Mouse (Mus musculus) forebrain, postnatal 0 days (tissue): ENCODE data around the gene Mgmt. TPM values are rescaled to one million over a fixed set of nuclear protein-coding genes. Genes with fewer than 3 reads are reported as not detected.

Experiments used
- ATAC-seq: fragments of 200-750 bp; cut with Nextera tagmentation; 2 replicates; pipeline ENCODE4 v1.8.0; 2017; ENCODE audit warnings: mild to moderate bottlenecking, moderate library complexity
- DNase-seq: peaks from one replicate; pipeline ENCODE4 v3.0.0-alpha.2; 2015
- H3K27ac ChIP-seq: fragments of 300-500 bp; sonication (generic); 2 replicates; pipeline ENCODE4 v1.5.1; 2014; ENCODE audit warnings: low read depth, mild to moderate bottlenecking, antibody characterized with exemption, low read length, moderate library complexity, mixed read lengths
- H3K27me3 ChIP-seq: fragments of 300-500 bp; sonication (generic); 2 replicates; pipeline ENCODE4 v1.6.1; 2014; ENCODE audit warnings: mild to moderate bottlenecking, low read length, mixed read lengths; ENCODE audit not compliant: insufficient read depth
- H3K36me3 ChIP-seq: fragments of 300-500 bp; sonication (generic); 2 replicates; pipeline ENCODE4 v1.6.1; 2014; ENCODE audit warnings: mild to moderate bottlenecking, moderate library complexity; ENCODE audit not compliant: insufficient read depth
- H3K4me1 ChIP-seq: fragments of 300-500 bp; sonication (generic); 2 replicates; pipeline ENCODE4 v1.6.1; 2014; ENCODE audit warnings: antibody characterized with exemption; ENCODE audit not compliant: insufficient read depth
- H3K4me2 ChIP-seq: fragments of 300-500 bp; sonication (generic); 2 replicates; pipeline ENCODE4 v1.6.1; 2014; ENCODE audit warnings: low read depth, mild to moderate bottlenecking, moderate library complexity
- H3K4me3 ChIP-seq: fragments of 300-500 bp; sonication (generic); 2 replicates; pipeline ENCODE4 v1.5.1; 2014; ENCODE audit warnings: low read depth, low read length, mixed read lengths
- H3K9ac ChIP-seq: fragments of 300-500 bp; sonication (generic); 2 replicates; pipeline ENCODE4 v1.6.1; 2014; ENCODE audit warnings: mild to moderate bottlenecking
- H3K9me3 ChIP-seq: fragments of 300-500 bp; sonication (generic); 2 replicates; pipeline ENCODE4 v1.6.1; 2016; ENCODE audit warnings: low read length
- CTCF ChIP-seq: sonication (generic); IDR thresholded peaks from 2 replicates; pipeline ENCODE4 v1.5.1; 2016; ENCODE audit warnings: antibody characterized with exemption, control low read depth, low read depth
- WGBS: fragments of 180-500 bp; shearing (Covaris S2); extraction: QIAGEN DNeasy Blood & Tissue Kit; methylation state at CpG from one replicate; pipeline ENCODE4 v1.1.7; 2014; 5-methylcytosine and 5-hydroxymethylcytosine counted together
- polyA plus RNA-seq: library from polyadenylated mRNA; unstranded; fragments of >200 nt; fragmentation: Nextera tagmentation; extraction: Ambion mirVana; gene quantifications from 2 replicates; pipeline ENCODE4 v1.2.1, GENCODE M21; 2015
- total RNA-seq: library from RNA; depleted of rRNA; stranded (reverse); fragments of >200 nt; gene quantifications from 2 replicates; pipeline ENCODE4 v1.2.3, GENCODE M21; 2014; rRNA removed

Mgmt gene
- total RNA-seq (0.29 and 0.31 TPM in 2 replicates), polyA plus RNA-seq (0.98 and 1.2 TPM in 2 replicates)

- H3K9ac ChIP-seq = peak within 1 kb of the TSS; percentile 42; the same call in 1 of the 2 replicates
- DNase-seq (peak; percentile 72), ATAC-seq (peak; percentile 98)
- no peaks in the 10 kb centered on the region; the same call in 1 of the 2 replicates for H3K27me3 ChIP-seq
- no peaks in the 10 kb centered on the region for H3K4me1 ChIP-seq
- H3K9me3 ChIP-seq = no peaks in the 10 kb centered on the region
- no peak for TF ChIP-seq CTCF
- H3K4me3 ChIP-seq = peak within 1 kb of the TSS; percentile 28
- 12% methylated on average over 31 of the region's 33 CpGs for WGBS
- H3K4me2 ChIP-seq = peak within 1 kb of the TSS; percentile 51
- no peak within 1 kb of the TSS for H3K27ac ChIP-seq
- H3K36me3 ChIP-seq = no peaks in the 10 kb centered on the region
These were observed at the start of gene Mgmt for GRCm38 (mm10) chr7:136894106-136894986. Gene Mgmt, plus strand, starts transcription at chr7:136894614.

- no peaks in the 10 kb centered on the region for H3K9me3 ChIP-seq
- no peak for TF ChIP-seq CTCF
- no peak overlapping the region for H3K27ac ChIP-seq
- WGBS = 22% methylated on average over 5 of the region's 5 CpGs
- DNase-seq (no peak), ATAC-seq (no peak)
- no peak overlapping the region for H3K4me3 ChIP-seq
- no peaks in the 10 kb centered on the region for H3K4me1 ChIP-seq
- H3K9ac ChIP-seq = no peak overlapping the region
- H3K4me2 ChIP-seq = no peak overlapping the region
- no peaks in the 10 kb centered on the region for H3K36me3 ChIP-seq
- peaks cover 16% of the 10 kb centered on the region for H3K27me3 ChIP-seq
These were observed 49.6 kb upstream of the Mgmt start for GRCm38 (mm10) chr7:136844835-136845234.

GRCm38 (mm10) chr7:136845321-136845720 lies 49.1 kb upstream of the Mgmt start:
- Histone ChIP-seq H3K27ac (no peak overlapping the region), H3K4me1 (no peaks in the 10 kb centered on the region), H3K36me3 (no peaks in the 10 kb centered on the region), H3K4me3 (no peak overlapping the region), H3K4me2 (no peak overlapping the region), H3K9me3 (no peaks in the 10 kb centered on the region), H3K27me3 (peaks cover 16% of the 10 kb centered on the region), H3K9ac (no peak overlapping the region)
- ATAC-seq = no peak
- DNase-seq = no peak
- WGBS = 7% methylated on average over 9 of the region's 9 CpGs
- no peak for TF ChIP-seq CTCF

GRCm38 (mm10) chr7:136846086-136846620 lies 48.3 kb upstream of the Mgmt start:
- TF ChIP-seq CTCF = no peak
- no peaks in the 10 kb centered on the region for H3K4me1 ChIP-seq
- ATAC-seq = no peak
- H3K9ac ChIP-seq = no peak overlapping the region
- peaks cover 16% of the 10 kb centered on the region for H3K27me3 ChIP-seq
- 38% methylated on average over 10 of the region's 10 CpGs for WGBS
- H3K9me3 ChIP-seq = no peaks in the 10 kb centered on the region
- H3K36me3 ChIP-seq = no peaks in the 10 kb centered on the region
- no peak for DNase-seq
- no peak overlapping the region for H3K4me3 ChIP-seq
- H3K4me2 ChIP-seq = no peak overlapping the region
- no peak overlapping the region for H3K27ac ChIP-seq

GRCm38 (mm10) chr7:136847601-136848000 lies 46.8 kb upstream of the Mgmt start:
- ATAC-seq (no peak), DNase-seq (no peak)
- 87% methylated on average over 6 of the region's 6 CpGs for WGBS
- Histone ChIP-seq H3K27ac (no peak overlapping the region), H3K36me3 (no peaks in the 10 kb centered on the region), H3K9me3 (no peaks in the 10 kb centered on the region), H3K9ac (no peak overlapping the region), H3K4me2 (no peak overlapping the region), H3K4me1 (no peaks in the 10 kb centered on the region), H3K27me3 (peaks cover 16% of the 10 kb centered on the region), H3K4me3 (no peak overlapping the region)
- no peak for TF ChIP-seq CTCF

DNA sequence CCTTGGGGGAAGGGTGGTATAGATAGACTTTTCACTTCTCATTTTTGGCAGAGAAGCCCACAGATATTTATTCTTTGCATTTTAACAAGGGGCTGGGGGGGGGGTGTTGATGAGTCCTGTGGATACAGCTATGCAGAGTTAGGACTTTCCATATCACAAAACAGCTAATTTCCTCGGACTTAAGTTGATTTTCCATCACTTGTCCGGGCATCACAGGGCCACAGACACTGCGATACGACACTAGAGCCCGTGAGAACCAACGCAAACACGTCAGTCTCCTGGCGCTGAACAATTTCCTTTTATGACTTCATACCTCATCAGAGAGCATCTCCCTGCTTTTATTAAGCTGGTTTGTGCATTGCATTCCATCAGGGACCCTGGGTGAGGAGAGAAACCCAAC lies 45.7 kb upstream of the Mgmt start:
- TF ChIP-seq CTCF = no peak
- WGBS = 85% methylated on average over 8 of the region's 8 CpGs
- H3K9me3 ChIP-seq = no peaks in the 10 kb centered on the region

DNA sequence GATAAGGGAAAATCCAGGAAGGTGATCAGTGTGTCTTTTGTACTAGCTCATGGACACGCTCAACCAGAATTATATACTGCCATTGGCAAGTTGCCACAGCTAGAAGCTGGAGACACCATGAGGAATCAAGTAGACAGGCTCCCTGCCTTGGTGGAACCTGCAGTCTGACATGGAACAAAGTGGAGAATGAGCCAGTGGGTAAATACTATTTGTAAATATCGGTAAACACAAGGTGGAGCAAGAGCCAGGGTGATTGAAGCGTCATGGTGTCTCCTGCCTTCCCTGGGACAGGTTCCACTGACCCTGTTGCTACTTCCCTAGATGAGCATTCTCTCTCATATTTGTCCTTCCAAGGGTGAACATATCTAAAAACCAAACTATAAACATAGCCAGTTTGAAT lies 44.6 kb upstream of the Mgmt start:
- no peak overlapping the region for H3K4me2 ChIP-seq
- H3K9me3 ChIP-seq = no peaks in the 10 kb centered on the region
- peaks cover 14% of the 10 kb centered on the region for H3K27me3 ChIP-seq
- H3K27ac ChIP-seq = no peak overlapping the region
- H3K36me3 ChIP-seq = no peaks in the 10 kb centered on the region
- 83% methylated on average over 3 of the region's 3 CpGs for WGBS
- DNase-seq (no peak), ATAC-seq (no peak)
- no peaks in the 10 kb centered on the region for H3K4me1 ChIP-seq
- no peak overlapping the region for H3K9ac ChIP-seq
- no peak for TF ChIP-seq CTCF
- H3K4me3 ChIP-seq = no peak overlapping the region

More for the DNA sequence above, 45.7 kb upstream of the Mgmt start:
- no peak overlapping the region for H3K27ac ChIP-seq
- no peak overlapping the region for H3K4me3 ChIP-seq
- no peaks in the 10 kb centered on the region for H3K4me1 ChIP-seq
- peaks cover 16% of the 10 kb centered on the region for H3K27me3 ChIP-seq
- no peak for ATAC-seq
- no peaks in the 10 kb centered on the region for H3K36me3 ChIP-seq
- DNase-seq = no peak
- no peak overlapping the region for H3K4me2 ChIP-seq
- no peak overlapping the region for H3K9ac ChIP-seq
